Mouse (Mus musculus) lung, postnatal 0 days (tissue): ENCODE measurements at regions not wholly inside any gene's neighbourhood (a gene's known extent, or its start where the extent isn't known, plus 50 kb on each side); places are given as distances from the start of the nearest gene placed in this dataset.

Experiments used
- ATAC-seq: fragments of 200-750 bp; cut with Nextera tagmentation; 2 replicates; pipeline ENCODE4 v1.8.0; 2017; ENCODE audit warnings: moderate library complexity
- DNase-seq: peaks from one replicate; pipeline ENCODE4 v3.0.0-alpha.2; 2016; ENCODE audit warnings: low spot score
- H3K27ac ChIP-seq: fragments of 300-500 bp; sonication (generic); 2 replicates; pipeline ENCODE4 v1.5.1; 2014; ENCODE audit warnings: antibody characterized with exemption, mild to moderate bottlenecking, low read length, mixed read lengths
- H3K27me3 ChIP-seq: fragments of 300-500 bp; sonication (generic); replicated peaks from 2 replicates; pipeline ENCODE4 v1.6.1; 2014; ENCODE audit warnings: low read length, mixed read lengths; ENCODE audit not compliant: insufficient read depth
- H3K36me3 ChIP-seq: fragments of 300-500 bp; sonication (generic); 2 replicates; pipeline ENCODE4 v1.6.1; 2014; ENCODE audit warnings: low read length, mixed read lengths; ENCODE audit not compliant: insufficient read depth
- H3K4me1 ChIP-seq: fragments of 300-500 bp; sonication (generic); 2 replicates; pipeline ENCODE4 v1.6.1; 2014; ENCODE audit warnings: antibody characterized with exemption, low read depth, low read length, mixed read lengths; ENCODE audit not compliant: insufficient read depth
- H3K4me2 ChIP-seq: fragments of 300-500 bp; sonication (generic); replicated peaks from 2 replicates; pipeline ENCODE4 v1.6.1; 2014; ENCODE audit warnings: low read depth, mild to moderate bottlenecking, low read length, moderate library complexity, mixed read lengths
- H3K4me3 ChIP-seq: fragments of 300-500 bp; sonication (generic); 2 replicates; pipeline ENCODE4 v1.5.1; 2014; ENCODE audit warnings: low read depth, low read length
- H3K9ac ChIP-seq: fragments of 300-500 bp; sonication (generic); replicated peaks from 2 replicates; pipeline ENCODE4 v1.6.1; 2014; ENCODE audit warnings: low read depth, mild to moderate bottlenecking
- H3K9me3 ChIP-seq: fragments of 300-500 bp; sonication (generic); 2 replicates; pipeline ENCODE4 v1.6.1; 2016; ENCODE audit warnings: low read length, mixed read lengths
- CTCF ChIP-seq: IDR thresholded peaks from 2 replicates; pipeline ENCODE4 v1.5.1; 2016; ENCODE audit warnings: antibody characterized with exemption, mild to moderate bottlenecking
- EP300 ChIP-seq: IDR thresholded peaks from 2 replicates; pipeline ENCODE4 v1.6.1; 2016; ENCODE audit warnings: antibody characterized with exemption, mild to moderate bottlenecking, control low read depth
- WGBS: fragments of 180-500 bp; shearing (Covaris S2); extraction: QIAGEN DNeasy Blood & Tissue Kit; methylation state at CpG from one replicate; pipeline ENCODE4 v1.1.7; 2014; 5-methylcytosine and 5-hydroxymethylcytosine counted together

DNA sequence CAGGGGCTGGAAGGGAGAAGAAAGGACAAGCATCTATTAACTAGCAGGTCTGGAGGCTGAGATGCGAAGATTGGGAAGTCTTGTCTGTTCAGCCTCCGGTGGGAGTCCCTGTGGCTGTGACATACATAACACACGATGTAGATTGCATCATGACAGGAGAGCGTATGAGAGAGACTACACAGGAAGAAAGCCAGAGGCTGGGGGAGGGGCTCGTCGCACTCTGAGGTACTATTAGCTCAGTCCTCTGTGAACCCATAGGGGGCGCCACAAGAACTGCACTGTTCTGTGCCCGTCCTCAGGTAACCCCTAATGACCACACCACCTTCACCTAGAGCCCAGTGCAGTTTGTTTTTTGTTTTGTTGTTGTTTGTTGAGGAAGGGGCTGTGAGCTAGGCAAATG is 102.7 kb upstream of the Arid2 start:
- Histone ChIP-seq H3K4me3 (no peak overlapping the region), H3K4me1 (no peaks in the 10 kb centered on the region), H3K9ac (no peak overlapping the region), H3K27ac (no peak overlapping the region), H3K36me3 (no peaks in the 10 kb centered on the region), H3K4me2 (no peak overlapping the region), H3K27me3 (no peaks in the 10 kb centered on the region), H3K9me3 (no peaks in the 10 kb centered on the region)
- TF ChIP-seq CTCF (no peak), EP300 (no peak)
- WGBS: 60% methylated on average over 8 of the region's 8 CpGs
- no peak for DNase-seq
- no peak for ATAC-seq

DNA sequence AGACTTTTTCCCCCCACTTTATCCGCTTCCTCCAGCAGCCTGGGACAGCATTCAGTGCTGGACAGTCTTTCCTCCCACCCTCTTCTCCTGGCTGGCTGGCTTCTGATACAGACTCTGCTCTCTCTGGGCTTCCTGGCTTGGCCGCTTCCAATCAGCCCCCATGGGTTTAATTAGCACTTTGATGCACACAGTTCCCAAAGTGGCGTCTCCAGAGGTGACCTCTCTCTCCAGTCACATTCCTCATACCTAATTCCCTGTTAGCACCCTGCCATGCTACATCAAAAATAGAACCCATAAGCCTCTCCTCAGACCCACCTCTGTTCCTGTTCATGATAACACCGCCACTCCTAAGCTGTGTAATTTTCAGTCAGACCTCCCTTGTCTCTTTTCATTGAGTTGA is 101.9 kb upstream of the Arid2 start:
- Histone ChIP-seq H3K9ac (no peak overlapping the region), H3K4me1 (no peaks in the 10 kb centered on the region), H3K27me3 (no peaks in the 10 kb centered on the region), H3K27ac (no peak overlapping the region), H3K4me3 (no peak overlapping the region), H3K36me3 (no peaks in the 10 kb centered on the region), H3K9me3 (no peaks in the 10 kb centered on the region), H3K4me2 (no peak overlapping the region)
- 40% methylated on average over 4 of the region's 4 CpGs for WGBS
- ATAC-seq (no peak), DNase-seq (no peak)
- TF ChIP-seq CTCF (no peak), EP300 (no peak)

DNA sequence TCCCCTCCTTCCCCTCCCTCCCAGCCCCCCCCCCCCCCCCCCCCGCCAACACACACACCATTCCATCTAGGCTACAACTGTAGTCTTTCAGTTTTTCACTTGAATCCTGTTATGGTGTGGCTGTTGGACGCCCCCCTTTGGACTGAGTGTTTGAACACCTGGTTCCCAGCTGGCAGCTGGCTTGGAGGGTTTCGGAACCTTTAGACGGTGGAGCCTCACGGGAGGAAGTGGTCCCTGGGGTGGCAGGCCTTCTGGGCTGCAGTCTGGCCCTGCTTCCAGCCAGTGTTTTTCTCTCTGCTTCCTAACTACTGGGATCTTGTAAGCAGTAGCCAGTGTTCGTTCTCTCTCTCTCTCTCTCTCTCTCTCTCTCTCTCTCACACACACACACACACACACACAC is 101.4 kb upstream of the Arid2 start:
- 23% methylated on average over 3 of the region's 6 CpGs for WGBS
- Histone ChIP-seq H3K27ac (no peak overlapping the region), H3K4me2 (no peak overlapping the region)

DNA sequence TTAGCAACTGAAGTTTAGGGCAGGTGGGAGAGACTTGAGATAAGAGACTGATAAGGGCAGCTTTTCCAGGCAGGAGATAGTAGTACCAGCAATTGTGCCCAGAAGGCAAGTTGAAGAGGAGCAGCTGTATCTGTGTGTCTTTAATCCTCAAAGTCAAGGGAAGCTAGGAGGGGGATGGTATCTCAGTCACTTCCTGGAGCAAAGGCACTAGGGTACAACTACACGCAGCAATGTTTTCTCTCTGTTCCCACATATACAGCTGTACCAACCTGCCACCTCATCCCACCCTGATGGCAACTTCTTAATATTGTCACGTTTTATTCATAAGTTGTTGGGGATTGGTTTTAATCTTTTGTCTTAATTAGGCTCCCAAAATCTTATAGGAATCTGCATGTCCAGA is 97.8 kb upstream of the Arid2 start:
- 53% methylated on average over 2 of the region's 2 CpGs for WGBS

More for the DNA sequence above, 101.4 kb upstream of the Arid2 start:
- DNase-seq (no peak), ATAC-seq (no peak)
- no peaks in the 10 kb centered on the region for H3K36me3 ChIP-seq
- no peak overlapping the region for H3K4me3 ChIP-seq
- no peaks in the 10 kb centered on the region for H3K27me3 ChIP-seq
- H3K4me1 ChIP-seq: no peaks in the 10 kb centered on the region
- no peak overlapping the region for H3K9ac ChIP-seq
- TF ChIP-seq EP300: no peak
- no peak for TF ChIP-seq CTCF
- no peaks in the 10 kb centered on the region for H3K9me3 ChIP-seq

DNA sequence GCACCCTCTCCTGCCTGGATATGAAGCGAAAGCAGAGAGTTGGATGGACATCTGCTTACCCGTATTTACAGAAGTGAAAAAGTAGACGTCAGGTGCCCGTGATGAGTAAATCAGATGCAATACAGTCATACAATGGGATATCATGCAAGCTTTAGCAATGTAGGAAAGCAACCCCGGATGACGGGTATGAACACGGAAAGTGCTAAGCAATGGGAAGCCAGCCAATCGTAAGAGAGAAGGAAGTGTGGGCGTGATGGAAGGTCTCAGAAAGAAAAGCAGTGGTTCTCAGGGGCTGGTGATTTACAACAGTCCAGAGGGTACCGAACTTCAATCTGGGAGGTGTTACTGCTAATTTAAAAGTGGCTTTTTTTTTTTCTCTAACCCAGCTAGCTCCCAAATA is 89.9 kb upstream of the Arid2 start:
- WGBS: 76% methylated on average over 10 of the region's 10 CpGs
- no peaks in the 10 kb centered on the region for H3K4me1 ChIP-seq
- H3K27me3 ChIP-seq: no peaks in the 10 kb centered on the region
- H3K36me3 ChIP-seq: no peaks in the 10 kb centered on the region
- DNase-seq (no peak), ATAC-seq (no peak)
- H3K9me3 ChIP-seq: no peaks in the 10 kb centered on the region
- no peak overlapping the region for H3K4me3 ChIP-seq
- no peak overlapping the region for H3K27ac ChIP-seq
- H3K9ac ChIP-seq: no peak overlapping the region
- no peak for TF ChIP-seq CTCF
- no peak for TF ChIP-seq EP300
- no peak overlapping the region for H3K4me2 ChIP-seq

More for the DNA sequence above, 97.8 kb upstream of the Arid2 start:
- no peak for ATAC-seq
- Histone ChIP-seq H3K4me1 (no peaks in the 10 kb centered on the region), H3K36me3 (no peaks in the 10 kb centered on the region), H3K4me3 (no peak overlapping the region), H3K9ac (no peak overlapping the region), H3K9me3 (no peaks in the 10 kb centered on the region), H3K27me3 (no peaks in the 10 kb centered on the region), H3K27ac (no peak overlapping the region), H3K4me2 (no peak overlapping the region)
- no peak for DNase-seq
- TF ChIP-seq CTCF (no peak), EP300 (no peak)

DNA sequence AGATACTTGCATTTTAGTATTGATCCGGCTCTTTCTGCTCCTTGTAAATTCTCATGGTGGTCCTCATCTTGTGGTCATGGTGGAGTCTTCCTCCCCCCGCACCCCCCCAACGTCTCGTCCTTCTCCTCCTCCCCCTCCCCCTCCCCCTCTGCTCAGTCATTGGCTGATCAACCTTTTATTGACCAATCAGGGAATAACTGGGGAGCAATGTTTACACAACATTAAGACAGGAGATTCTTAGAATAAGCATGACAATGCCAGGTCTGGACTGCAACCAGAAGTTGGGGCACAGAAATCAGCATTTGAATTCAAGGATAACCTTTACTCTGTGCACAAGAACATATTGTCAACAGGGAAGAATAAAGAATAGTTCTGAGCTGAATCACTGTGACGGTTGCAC is 89.4 kb upstream of the Arid2 start:
- H3K9ac ChIP-seq: no peak overlapping the region
- no peaks in the 10 kb centered on the region for H3K4me1 ChIP-seq
- ATAC-seq: no peak
- no peak for DNase-seq
- 48% methylated on average over 5 of the region's 5 CpGs for WGBS
- TF ChIP-seq EP300 (no peak), CTCF (no peak)
- H3K4me2 ChIP-seq: no peak overlapping the region
- no peaks in the 10 kb centered on the region for H3K27me3 ChIP-seq
- no peaks in the 10 kb centered on the region for H3K36me3 ChIP-seq
- no peak overlapping the region for H3K4me3 ChIP-seq
- H3K9me3 ChIP-seq: no peaks in the 10 kb centered on the region
- no peak overlapping the region for H3K27ac ChIP-seq

DNA sequence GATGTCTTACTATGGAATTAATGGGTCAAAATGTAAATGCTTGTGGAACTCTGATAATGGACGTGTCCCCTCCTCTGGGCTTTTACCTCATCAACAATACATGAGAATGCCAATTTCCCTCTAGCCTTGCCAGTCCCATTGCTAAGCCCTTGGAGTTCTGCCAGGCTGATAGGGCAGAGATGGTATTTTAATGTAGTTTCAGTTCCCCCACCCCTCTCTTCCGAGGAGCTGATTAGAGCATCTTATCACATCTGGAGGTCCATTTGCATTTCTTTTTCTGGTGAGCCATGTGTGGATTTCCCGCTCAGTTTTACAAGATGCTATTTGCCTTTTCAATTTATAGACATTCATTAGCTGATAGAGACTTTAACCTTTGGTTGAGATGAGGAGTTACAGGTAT is 86.0 kb upstream of the Arid2 start:
- no peaks in the 10 kb centered on the region for H3K27me3 ChIP-seq
- no peaks in the 10 kb centered on the region for H3K9me3 ChIP-seq
- H3K36me3 ChIP-seq: no peaks in the 10 kb centered on the region
- DNase-seq (no peak), ATAC-seq (no peak)
- H3K4me1 ChIP-seq: no peaks in the 10 kb centered on the region
- no peak for TF ChIP-seq EP300
- TF ChIP-seq CTCF: no peak
- no peak overlapping the region for H3K4me3 ChIP-seq
- no peak overlapping the region for H3K27ac ChIP-seq
- 62% methylated on average over 3 of the region's 3 CpGs for WGBS
- no peak overlapping the region for H3K9ac ChIP-seq
- no peak overlapping the region for H3K4me2 ChIP-seq
